Mouse (Mus musculus) heart, postnatal 36 days (tissue): ENCODE measurements around the gene Rangrf. TPM values are rescaled to one million over a fixed set of nuclear protein-coding genes. Genes with fewer than 3 reads are reported as not detected.
"Not testable (repeated sequence)": the region's sequence is repeated elsewhere in the genome, so short reads cannot be mapped to it uniquely, and the experiment has no call there.

Source experiments
- DNase-seq, 2 experiments: peaks; one replicate each; pipeline ENCODE4 v3.0.0; 2021 to 2022
- intact Hi-C: fragments of 180-260 bp; cut with DNase I; formaldehyde crosslinking; loops from one replicate; pipeline ENCODE4 v1.15.1; 2025
- microRNA-seq, 2 experiments: library from miRNA; unstranded; fragments of <30 nt; microRNA quantifications; one replicate each; pipeline ENCODE4 v1.2.0; 2021; ENCODE audit warnings: borderline number of aligned reads in 2 of 2
- total RNA-seq, 2 experiments: library from RNA; stranded (reverse); gene quantifications; 2 replicates each; pipeline ENCODE4 v1.2.3; 2021

The Rangrf gene
- total RNA-seq, 2 experiments from 2014 or later: 78.9 to 97.0 TPM

- DNase-seq: no peak
- intact Hi-C loops: no loop called here
Measured at GRCm38 (mm10) chr11:68947542-68947993, 27.4 kb downstream of the Rangrf start.

- intact Hi-C loops: no loop called here
- DNase-seq: no peak
Measured at GRCm38 (mm10) chr11:68946806-68947440, 28.1 kb downstream of the Rangrf start.

GRCm38 (mm10) chr11:68946001-68946400, 29.0 kb downstream of the Rangrf start:
- no peak for DNase-seq
- intact Hi-C loops: no loop called here

- DNase-seq: no peak
- intact Hi-C loops: no loop called here
Measured at GRCm38 (mm10) chr11:68945245-68945644, 29.7 kb downstream of the Rangrf start.

GRCm38 (mm10) chr11:68942731-68943130, 32.3 kb downstream of the Rangrf start:
- no peak for DNase-seq
- intact Hi-C loops: no loop called here

GRCm38 (mm10) chr11:68940516-68940915, 34.5 kb downstream of the Rangrf start:
- intact Hi-C loops: no loop called here
- DNase-seq: no peak

- peak; percentile 81 to 83 for DNase-seq
- intact Hi-C loops: no loop called here
Measured at GRCm38 (mm10) chr11:68939451-68940304, 35.3 kb downstream of the Rangrf start.

- intact Hi-C loops, DNase-seq: not testable (repeated sequence)
Measured at GRCm38 (mm10) chr11:68936951-68937350, 38.0 kb downstream of the Rangrf start.

- no peak for DNase-seq
- intact Hi-C loops: no loop called here
Measured at GRCm38 (mm10) chr11:68933885-68934507, 41.0 kb downstream of the Rangrf start.

- intact Hi-C loops: no loop called here
- DNase-seq: no peak
Measured at GRCm38 (mm10) chr11:68929947-68930346, 45.0 kb downstream of the Rangrf start.

GRCm38 (mm10) chr11:68926981-68927380, 48.0 kb downstream of the Rangrf start, which contains the start of gene Odf4:
TSS of gene Odf4 (minus strand) at chr11:68927081.
- no peak for DNase-seq
- intact Hi-C loops: no loop called here

GRCm38 (mm10) chr11:68924749-68925148, 50.2 kb downstream of the Rangrf start:
- DNase-seq: no peak
- intact Hi-C loops: no loop called here

GRCm38 (mm10) chr11:68923191-68923590, 51.8 kb downstream of the Rangrf start:
- intact Hi-C loops: no loop called here
- DNase-seq: no peak

Small RNA genes within 50 kb of the gene (microRNA-seq; reads per million reads assigned to microRNA genes)
- gene Mir3062: 0 to 0.67 reads per million in 2 experiments

Other genes starting within 250 kb of the Rangrf start
- 10 to 100 TPM; 60.9 to 71.3 TPM for gene Ndel1, start 103.3 kb downstream of the Rangrf start, total RNA-seq
- not detected for gene Rnf222, start 86.6 kb downstream of the Rangrf start, total RNA-seq
- gene Rpl26, start 73.6 kb downstream of the Rangrf start, total RNA-seq: 100 to 1,000 TPM; 655 to 678 TPM
- gene Odf4, start 48.1 kb downstream of the Rangrf start, total RNA-seq: not detected
- 10 to 100 TPM; 25.6 to 32.5 TPM for gene Arhgef15, start 17.7 kb downstream of the Rangrf start, total RNA-seq
- gene Slc25a35, start 7.1 kb downstream of the Rangrf start, total RNA-seq: 1 to 10 TPM; 5.0 to 5.8 TPM
- gene Pfas, start 33.3 kb upstream of the Rangrf start, total RNA-seq: 1 to 10 TPM; 5.8 to 8.3 TPM
- 10 to 100 TPM; 12.5 to 14.3 TPM for gene Ctc1, start 40.7 kb upstream of the Rangrf start, total RNA-seq
- 1 to 10 TPM in 1 of 2 experiments, under 1 TPM in 1; 0.72 to 1.2 TPM for gene Aurkb, start 70.5 kb upstream of the Rangrf start, total RNA-seq
- gene Borcs6, start 84.5 kb upstream of the Rangrf start, total RNA-seq: 10 to 100 TPM; 16.0 to 17.1 TPM
- 1 to 10 TPM; 4.2 to 6.1 TPM for gene Tmem107, start 95.6 kb upstream of the Rangrf start, total RNA-seq
- 10 to 100 TPM; 50.5 to 72.7 TPM for gene Vamp2, start 113.3 kb upstream of the Rangrf start, total RNA-seq
- 10 to 100 TPM; 34.2 to 82.1 TPM for gene Per1, start 120.0 kb upstream of the Rangrf start, total RNA-seq
- not detected for gene Hes7, start 145.2 kb upstream of the Rangrf start, total RNA-seq
- gene 9130213A22Rik, start 147.4 kb upstream of the Rangrf start, total RNA-seq: under 1 TPM in 1 of 2 experiments, not detected in 1; 0.22 TPM
- gene Aloxe3, start 150.7 kb upstream of the Rangrf start, total RNA-seq: not detected
- not detected for gene Alox12b, start 181.8 kb upstream of the Rangrf start, total RNA-seq
- 1 to 10 TPM; 1.4 to 2.1 TPM for gene Alox8, start 222.7 kb upstream of the Rangrf start, total RNA-seq